Mouse (Mus musculus) ES-Bruce4 (cell line): ENCODE data around the gene Hexa.

ENCODE experiments used
- CTCF ChIP-seq: IDR thresholded peaks from one replicate; pipeline ENCODE4 v1.8.1; 2011; ENCODE audit warnings: low read depth, low read length
- EP300 ChIP-seq: IDR thresholded peaks from 2 replicates; pipeline ENCODE4 v1.6.1; 2011; ENCODE audit warnings: low read depth, low read length; ENCODE audit not compliant: insufficient read depth
- POLR2A ChIP-seq: IDR thresholded peaks from one replicate; pipeline ENCODE4 v1.8.1; 2011; ENCODE audit warnings: low read length; ENCODE audit not compliant: insufficient read depth

DNA sequence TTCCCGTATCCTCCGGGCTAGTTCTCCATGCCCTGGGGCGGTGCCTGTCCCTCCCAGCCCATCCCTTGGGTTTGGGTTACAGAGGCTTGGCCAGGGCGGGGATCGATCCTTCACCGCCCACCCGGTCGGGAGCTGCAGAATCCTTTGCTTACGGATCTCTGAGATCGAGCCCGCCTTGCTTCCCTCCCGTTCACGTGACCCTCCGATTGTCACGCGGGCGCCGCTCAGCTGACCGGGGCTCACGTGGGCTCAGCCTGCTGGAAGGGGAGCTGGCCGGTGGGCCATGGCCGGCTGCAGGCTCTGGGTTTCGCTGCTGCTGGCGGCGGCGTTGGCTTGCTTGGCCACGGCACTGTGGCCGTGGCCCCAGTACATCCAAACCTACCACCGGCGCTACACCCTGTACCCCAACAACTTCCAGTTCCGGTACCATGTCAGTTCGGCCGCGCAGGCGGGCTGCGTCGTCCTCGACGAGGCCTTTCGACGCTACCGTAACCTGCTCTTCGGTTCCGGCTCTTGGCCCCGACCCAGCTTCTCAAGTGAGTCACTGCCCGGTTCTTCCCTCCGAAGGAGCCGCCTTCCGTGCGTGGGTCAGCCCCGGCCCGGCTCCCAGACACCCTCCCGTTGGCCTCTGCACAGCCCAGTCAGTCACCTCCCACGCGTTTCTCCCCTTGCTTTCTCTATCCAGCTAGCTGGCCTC lies at the start of gene Hexa, which contains the start of gene Tmem202:
- TF ChIP-seq CTCF (no peak), POLR2A (no peak), EP300 (peak; percentile 82)
